Mouse (Mus musculus) ES-E14 (cell line): ENCODE data around the gene Ldlrad3. TPM values are rescaled to one million over a fixed set of nuclear protein-coding genes. Genes with fewer than 3 reads are reported as not detected.

Experiments
- DNase-seq: peaks from one replicate; pipeline ENCODE4 v3.0.0-alpha.2; 2013; ENCODE audit warnings: low read depth, low spot score
- H3K27ac ChIP-seq: 2 replicates; pipeline ENCODE4 v1.5.1; 2012; ENCODE audit warnings: low read depth, mild to moderate bottlenecking, low read length, moderate library complexity, mixed read lengths; ENCODE audit not compliant: poor library complexity, insufficient read depth, severe bottlenecking
- H3K36me3 ChIP-seq: 2 replicates; pipeline ENCODE4 v1.6.1; 2012; ENCODE audit warnings: mild to moderate bottlenecking, low read length, moderate library complexity, mixed read lengths; ENCODE audit not compliant: control insufficient read depth, poor library complexity, insufficient read depth, severe bottlenecking
- H3K4me1 ChIP-seq, 2 experiments: fragments of 150-350 bp in 1 of 2; sonication (generic) in 1 of 2; 2 replicates each; pipeline ENCODE4 v1.6.1; 2012; ENCODE audit warnings: low read length in 2 of 2, mild to moderate bottlenecking in 1 of 2, mixed read lengths in 1 of 2; ENCODE audit not compliant: control insufficient read depth in 2 of 2, insufficient read depth in 2 of 2, poor library complexity in 1 of 2
- H3K4me3 ChIP-seq, 2 experiments: fragments of 150-350 bp in 1 of 2; sonication (generic) in 1 of 2; 2 replicates each; pipeline ENCODE4 v1.5.1; 2012; ENCODE audit warnings: low read length in 2 of 2, low read depth in 1 of 2, mild to moderate bottlenecking in 1 of 2, mixed read lengths in 1 of 2; ENCODE audit not compliant: insufficient read depth in 1 of 2, poor library complexity in 1 of 2, severe bottlenecking in 1 of 2
- H3K9ac ChIP-seq: 2 replicates; pipeline ENCODE4 v1.6.1; 2012; ENCODE audit warnings: low read depth, mild to moderate bottlenecking, low read length, mixed read lengths; ENCODE audit not compliant: poor library complexity, insufficient read depth, severe bottlenecking
- H3K9me3 ChIP-seq: fragments of 150-350 bp; sonication (generic); 2 replicates; pipeline ENCODE4 v1.6.1; 2012; ENCODE audit warnings: low read depth, mild to moderate bottlenecking, low read length; ENCODE audit not compliant: control insufficient read depth, insufficient read depth
- CHD2 ChIP-seq: IDR thresholded peaks from 2 replicates; pipeline ENCODE4 v1.6.1; 2014; ENCODE audit warnings: mild to moderate bottlenecking, low read depth, low read length, inconsistent platforms
- HCFC1 ChIP-seq: IDR thresholded peaks from 2 replicates; pipeline ENCODE4 v1.6.1; 2012; ENCODE audit warnings: low read length, inconsistent platforms, borderline replicate concordance; ENCODE audit not compliant: insufficient read depth
- MAFK ChIP-seq: IDR thresholded peaks from 2 replicates; pipeline ENCODE4 v1.6.1; 2014; ENCODE audit warnings: mild to moderate bottlenecking, low read depth, low read length, inconsistent platforms; ENCODE audit not compliant: insufficient read depth
- ZC3H11A ChIP-seq: IDR thresholded peaks from 2 replicates; pipeline ENCODE4 v1.6.1; 2012; ENCODE audit warnings: low read depth, mild to moderate bottlenecking, inconsistent platforms, low read length, borderline replicate concordance
- ZNF384 ChIP-seq: IDR thresholded peaks from 2 replicates; pipeline ENCODE4 v1.6.1; 2012; ENCODE audit warnings: low read depth, low read length, inconsistent platforms
- in situ Hi-C, 2 experiments: fragments of 600-800 bp; cut with MboI; formaldehyde crosslinking; loops; one replicate each; pipeline ENCODE4 v1.15.1; 2025; ENCODE audit warnings: low sequenced_read_pairs in 2 of 2, inconsistent platforms in 1 of 2; ENCODE audit not compliant: unreplicated experiment in 2 of 2
- total RNA-seq: library from RNA; depleted of rRNA; stranded (reverse); fragments of 300-350 nt; gene quantifications from 2 replicates; pipeline ENCODE4 v1.2.3, GENCODE M21; 2012

Gene Ldlrad3
- total RNA-seq, 1 experiment, result 27.1 TPM

- peaks cover 0 to 5% of the 10 kb centered on the region in 2 experiments; a peak in 1 of 4 replicates for H3K4me1 ChIP-seq
- H3K36me3 ChIP-seq, result 0 out of 2 replicates have a peak, but pooled peaks cover 1% of the 10 kb centered on the region
- in situ Hi-C loops, result no loop called here
- H3K27ac ChIP-seq, result no peak overlapping the region; the same call in 1 of the 2 replicates
- no peaks in the 10 kb centered on the region for H3K9me3 ChIP-seq
- no peak for TF ChIP-seq ZNF384
- TF ChIP-seq ZC3H11A, result no peak
- no peak for TF ChIP-seq HCFC1
- no peak for TF ChIP-seq MAFK
- TF ChIP-seq CHD2, result no peak
- no peak overlapping the region for H3K4me3 ChIP-seq
- no peak for DNase-seq
- H3K9ac ChIP-seq, result no peak overlapping the region
Measured at GRCm38 (mm10) chr2:102046481-102046880, 139.7 kb downstream of the Ldlrad3 start.

GRCm38 (mm10) chr2:102040456-102040855, 145.7 kb downstream of the Ldlrad3 start:
- in situ Hi-C loops, result no loop called here
- no peak overlapping the region for H3K27ac ChIP-seq
- no peak for DNase-seq

DNA sequence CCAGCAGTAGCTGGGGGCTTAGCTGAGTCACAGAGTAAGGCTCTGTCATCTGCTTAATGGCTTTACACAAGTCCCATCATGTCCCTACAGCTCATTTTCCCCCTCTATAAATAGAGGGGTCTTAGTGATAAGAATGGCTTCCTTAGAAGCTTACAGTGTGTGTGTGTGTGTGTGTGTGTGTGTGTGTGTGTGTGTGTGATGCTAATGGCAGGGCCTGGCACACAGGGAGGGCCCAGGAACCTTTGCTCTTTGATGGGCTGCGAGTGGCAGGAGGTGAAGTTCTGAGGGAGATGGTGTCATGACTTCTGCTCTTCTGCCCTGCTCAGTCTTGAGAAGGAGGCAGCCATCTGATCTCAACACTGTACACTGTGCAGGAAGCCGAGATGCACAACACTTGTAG, 146.2 kb downstream of the Ldlrad3 start:
- Histone ChIP-seq H3K4me3 (no peak overlapping the region), H3K4me1 (no peaks in the 10 kb centered on the region), H3K36me3 (no peaks in the 10 kb centered on the region), H3K9me3 (no peaks in the 10 kb centered on the region), H3K9ac (no peak overlapping the region), H3K27ac (no peak overlapping the region)
- no peak for DNase-seq
- in situ Hi-C loops, result no loop called here
- TF ChIP-seq CHD2 (no peak), ZC3H11A (no peak), HCFC1 (no peak), MAFK (no peak), ZNF384 (no peak)

More at GRCm38 (mm10) chr2:102040456-102040855, 145.7 kb downstream of the Ldlrad3 start:
- no peak for TF ChIP-seq HCFC1
- TF ChIP-seq ZNF384, result no peak
- TF ChIP-seq ZC3H11A, result no peak
- TF ChIP-seq CHD2, result no peak
- no peak for TF ChIP-seq MAFK
- Histone ChIP-seq H3K36me3 (no peaks in the 10 kb centered on the region), H3K9ac (no peak overlapping the region), H3K9me3 (no peaks in the 10 kb centered on the region), H3K4me1 (no peaks in the 10 kb centered on the region), H3K4me3 (no peak overlapping the region)

- no peak overlapping the region for H3K27ac ChIP-seq
- no peak for DNase-seq
- in situ Hi-C loops, result no loop called here
- no peak for TF ChIP-seq ZNF384
- no peak for TF ChIP-seq HCFC1
- TF ChIP-seq CHD2, result no peak
- TF ChIP-seq ZC3H11A, result no peak
- no peak for TF ChIP-seq MAFK
- no peak overlapping the region for H3K9ac ChIP-seq
- no peaks in the 10 kb centered on the region for H3K9me3 ChIP-seq
- H3K4me1 ChIP-seq, result no peaks in the 10 kb centered on the region
- H3K4me3 ChIP-seq, result no peak overlapping the region
- no peaks in the 10 kb centered on the region for H3K36me3 ChIP-seq
Measured at GRCm38 (mm10) chr2:102038895-102039667, 147.1 kb downstream of the Ldlrad3 start.
